Mouse (Mus musculus) ES-E14 (cell line): ENCODE data around the gene Majin. TPM values are rescaled to one million over a fixed set of nuclear protein-coding genes. Genes with fewer than 3 reads are reported as not detected.

Source experiments
- DNase-seq: peaks from one replicate; pipeline ENCODE4 v3.0.0-alpha.2; 2013; ENCODE audit warnings: low read depth, low spot score
- H3K27ac ChIP-seq: 2 replicates; pipeline ENCODE4 v1.5.1; 2012; ENCODE audit warnings: low read depth, mild to moderate bottlenecking, low read length, moderate library complexity, mixed read lengths; ENCODE audit not compliant: poor library complexity, insufficient read depth, severe bottlenecking
- H3K36me3 ChIP-seq: 2 replicates; pipeline ENCODE4 v1.6.1; 2012; ENCODE audit warnings: mild to moderate bottlenecking, low read length, moderate library complexity, mixed read lengths; ENCODE audit not compliant: control insufficient read depth, poor library complexity, insufficient read depth, severe bottlenecking
- H3K4me1 ChIP-seq, 2 experiments: fragments of 150-350 bp in 1 of 2; sonication (generic) in 1 of 2; 2 replicates each; pipeline ENCODE4 v1.6.1; 2012; ENCODE audit warnings: low read length in 2 of 2, mild to moderate bottlenecking in 1 of 2, mixed read lengths in 1 of 2; ENCODE audit not compliant: control insufficient read depth in 2 of 2, insufficient read depth in 2 of 2, poor library complexity in 1 of 2
- H3K4me3 ChIP-seq, 2 experiments: fragments of 150-350 bp in 1 of 2; sonication (generic) in 1 of 2; 2 replicates each; pipeline ENCODE4 v1.5.1; 2012; ENCODE audit warnings: low read length in 2 of 2, low read depth in 1 of 2, mild to moderate bottlenecking in 1 of 2, mixed read lengths in 1 of 2; ENCODE audit not compliant: insufficient read depth in 1 of 2, poor library complexity in 1 of 2, severe bottlenecking in 1 of 2
- H3K9ac ChIP-seq: 2 replicates; pipeline ENCODE4 v1.6.1; 2012; ENCODE audit warnings: low read depth, mild to moderate bottlenecking, low read length, mixed read lengths; ENCODE audit not compliant: poor library complexity, insufficient read depth, severe bottlenecking
- H3K9me3 ChIP-seq: fragments of 150-350 bp; sonication (generic); 2 replicates; pipeline ENCODE4 v1.6.1; 2012; ENCODE audit warnings: low read depth, mild to moderate bottlenecking, low read length; ENCODE audit not compliant: control insufficient read depth, insufficient read depth
- CHD2 ChIP-seq: IDR thresholded peaks from 2 replicates; pipeline ENCODE4 v1.6.1; 2014; ENCODE audit warnings: mild to moderate bottlenecking, low read depth, low read length, inconsistent platforms
- HCFC1 ChIP-seq: IDR thresholded peaks from 2 replicates; pipeline ENCODE4 v1.6.1; 2012; ENCODE audit warnings: low read length, inconsistent platforms, borderline replicate concordance; ENCODE audit not compliant: insufficient read depth
- MAFK ChIP-seq: IDR thresholded peaks from 2 replicates; pipeline ENCODE4 v1.6.1; 2014; ENCODE audit warnings: mild to moderate bottlenecking, low read depth, low read length, inconsistent platforms; ENCODE audit not compliant: insufficient read depth
- ZC3H11A ChIP-seq: IDR thresholded peaks from 2 replicates; pipeline ENCODE4 v1.6.1; 2012; ENCODE audit warnings: low read depth, mild to moderate bottlenecking, inconsistent platforms, low read length, borderline replicate concordance
- ZNF384 ChIP-seq: IDR thresholded peaks from 2 replicates; pipeline ENCODE4 v1.6.1; 2012; ENCODE audit warnings: low read depth, low read length, inconsistent platforms
- in situ Hi-C, 2 experiments: fragments of 600-800 bp; cut with MboI; formaldehyde crosslinking; loops; one replicate each; pipeline ENCODE4 v1.15.1; 2025; ENCODE audit warnings: low sequenced_read_pairs in 2 of 2, inconsistent platforms in 1 of 2; ENCODE audit not compliant: unreplicated experiment in 2 of 2
- total RNA-seq: library from RNA; depleted of rRNA; stranded (reverse); fragments of 300-350 nt; gene quantifications from 2 replicates; pipeline ENCODE4 v1.2.3, GENCODE M21; 2012; rRNA removed

Gene Majin
- 0.63 and 1.6 TPM in 2 replicates for total RNA-seq

DNA sequence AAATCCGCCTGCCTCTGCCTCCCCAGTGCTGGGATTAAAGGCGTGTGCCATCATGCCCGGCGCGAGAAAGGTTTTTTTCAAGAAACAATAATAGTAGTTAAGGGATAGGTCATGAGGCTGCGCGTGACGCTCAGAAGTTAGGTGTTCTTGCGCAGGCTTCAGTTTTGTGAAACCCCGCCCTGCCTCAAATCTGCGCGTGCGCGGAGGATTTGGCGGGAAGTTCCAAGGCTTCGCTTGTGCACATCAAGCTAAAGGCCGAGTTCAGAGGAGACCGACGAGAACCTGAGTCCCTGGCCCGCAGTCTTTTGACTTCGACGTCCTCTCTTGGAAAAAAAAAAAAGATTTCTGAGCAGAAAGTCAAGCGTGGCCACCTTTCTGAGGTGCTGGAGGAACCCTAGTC, at the start of gene Majin:
TSS of gene Majin (plus strand) at position 258 of the 400 bp plus-strand sequence.
- Histone ChIP-seq H3K27ac (no peak within 1 kb of the TSS), H3K36me3 (no peaks in the 10 kb centered on the region), H3K9me3 (no peaks in the 10 kb centered on the region), H3K4me3 (peak within 1 kb of the TSS; percentile 8 to 35; a peak in 1 of 4 replicates), H3K9ac (peak within 1 kb of the TSS; percentile 53), H3K4me1 (peaks cover 0 to 7% of the 10 kb centered on the region in 2 experiments; a peak in 1 of 4 replicates)
- in situ Hi-C loops, result no loop called here
- TF ChIP-seq ZC3H11A, result no peak
- TF ChIP-seq ZNF384, result no peak
- no peak for TF ChIP-seq CHD2
- TF ChIP-seq MAFK, result no peak
- TF ChIP-seq HCFC1, result no peak
- peak; percentile 56 for DNase-seq

DNA sequence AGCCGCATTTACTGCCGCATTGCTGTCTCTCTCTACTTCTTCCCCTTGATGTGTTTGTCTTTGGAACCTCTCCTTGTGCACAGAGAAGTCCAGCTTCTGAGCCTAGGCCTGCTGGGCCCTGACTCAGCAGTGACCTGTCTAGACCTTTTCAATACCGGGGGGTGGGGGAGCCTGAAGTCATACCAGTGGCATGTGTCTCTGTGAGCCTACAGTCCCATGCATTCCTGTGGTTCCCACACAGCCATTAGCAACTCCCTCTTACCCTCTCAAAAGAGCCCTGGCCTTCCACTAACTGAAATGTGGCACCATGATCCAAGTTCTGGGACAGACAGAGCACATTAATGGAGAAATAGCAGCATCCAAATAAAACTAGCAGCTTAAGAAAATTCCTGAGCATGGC, 47.8 kb upstream of the Majin start:
- Histone ChIP-seq H3K4me3 (no peak overlapping the region), H3K9ac (no peak overlapping the region), H3K36me3 (peaks cover 13% of the 10 kb centered on the region; the same call in 1 of the 2 replicates), H3K9me3 (no peaks in the 10 kb centered on the region), H3K27ac (no peak overlapping the region), H3K4me1 (peaks cover 0 to 4% of the 10 kb centered on the region in 2 experiments; a peak in 1 of 4 replicates)
- no peak for DNase-seq
- in situ Hi-C loops, result no loop called here
- TF ChIP-seq CHD2 (no peak), ZC3H11A (no peak), ZNF384 (no peak), HCFC1 (no peak), MAFK (no peak)

DNA sequence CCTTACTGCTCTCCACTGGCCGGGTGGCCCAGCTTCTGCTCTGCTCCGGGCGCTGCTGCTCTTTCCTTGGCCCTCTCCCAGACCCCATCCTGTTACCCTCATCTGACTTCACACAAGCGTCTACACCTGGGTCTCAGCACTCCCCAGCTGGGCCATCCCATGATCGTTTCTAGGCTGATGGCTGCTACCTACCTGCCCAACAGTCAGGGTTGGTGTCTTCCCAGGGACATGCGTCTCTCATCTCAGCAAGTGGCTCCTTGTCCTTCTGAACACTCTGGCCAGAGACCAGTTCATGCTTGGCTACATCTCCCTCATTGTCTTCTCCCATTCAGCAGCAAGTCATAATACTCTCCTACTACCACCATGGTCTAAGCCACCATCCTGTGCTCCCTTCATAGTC, 44.5 kb upstream of the Majin start:
- Histone ChIP-seq H3K4me1 (peaks cover 0 to 4% of the 10 kb centered on the region in 2 experiments; a peak in 1 of 4 replicates), H3K4me3 (peak overlapping the region in 1 of 2 experiments; percentile 83; a peak in 1 of 4 replicates), H3K9ac (peak overlapping the region; percentile 30; the same call in 1 of the 2 replicates), H3K36me3 (peaks cover 13% of the 10 kb centered on the region; the same call in 1 of the 2 replicates), H3K9me3 (no peaks in the 10 kb centered on the region), H3K27ac (no peak overlapping the region)
- in situ Hi-C loops, result no loop called here
- DNase-seq, result no peak
- TF ChIP-seq CHD2, result no peak
- no peak for TF ChIP-seq ZNF384
- TF ChIP-seq ZC3H11A, result no peak
- TF ChIP-seq MAFK, result no peak
- TF ChIP-seq HCFC1, result no peak

DNA sequence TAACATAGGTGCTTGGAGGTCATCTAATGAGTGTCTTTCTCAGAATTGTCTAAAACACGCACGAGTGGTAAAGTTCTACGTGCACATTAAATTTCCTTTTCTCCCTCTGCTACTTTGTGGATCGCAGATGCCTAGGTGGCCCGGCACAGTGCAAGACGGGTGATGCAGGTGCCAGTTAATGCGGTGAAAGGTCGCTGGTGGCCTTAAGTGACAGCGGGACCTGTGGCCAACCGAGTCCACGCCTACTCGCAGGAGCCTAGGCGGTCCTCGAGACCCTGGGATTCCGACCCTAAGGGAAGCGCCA, 43.9 kb upstream of the Majin start:
- Histone ChIP-seq H3K27ac (peak overlapping the region; percentile 95; the same call in 1 of the 2 replicates), H3K4me3 (peak overlapping the region; percentile 81 to 83), H3K9me3 (no peaks in the 10 kb centered on the region), H3K4me1 (peaks cover 0 to 4% of the 10 kb centered on the region in 2 experiments; a peak in 1 of 4 replicates), H3K9ac (peak overlapping the region; percentile 93), H3K36me3 (peaks cover 13% of the 10 kb centered on the region; the same call in 1 of the 2 replicates)
- DNase-seq, result no peak
- in situ Hi-C loops, result no loop called here
- TF ChIP-seq MAFK (no peak), CHD2 (no peak), ZNF384 (no peak), HCFC1 (no peak), ZC3H11A (no peak)
